Mouse (Mus musculus): ENCODE measurements around the gene Cnr1. TPM values are rescaled to one million over a fixed set of nuclear protein-coding genes. Genes with fewer than 3 reads are reported as not detected.

Gene Cnr1
- polyA plus RNA-seq, 1 experiment from 2014 or later = 12.0 TPM

DNA sequence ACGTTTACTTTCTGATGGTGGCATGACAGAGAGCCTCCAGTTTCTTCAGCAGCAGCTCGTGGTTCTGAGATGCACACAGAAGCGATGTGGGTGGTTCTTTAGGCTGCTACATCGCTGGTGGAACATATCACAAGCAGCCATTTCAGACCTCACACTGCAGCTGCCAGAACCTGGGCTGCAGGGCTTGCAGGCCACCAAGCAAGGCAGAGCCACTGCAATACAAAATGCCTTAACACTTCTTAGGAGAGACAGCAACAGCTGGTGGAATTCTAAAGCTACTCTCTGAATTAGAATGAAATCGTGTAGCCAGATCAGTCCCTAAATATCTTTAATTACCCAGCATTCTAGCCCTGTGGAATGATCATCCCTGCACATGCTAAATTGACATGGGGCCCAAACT, 3.6 kb upstream of the Cnr1 start:
- Histone ChIP-seq H3K4me3 (no peak overlapping the region), H3K27me3 (ENCODE audit: insufficient read depth, poor library complexity, severe bottlenecking) (peaks cover 57% of the 10 kb centered on the region), H3K27ac (no peak overlapping the region), H3K9me3 (no peaks in the 10 kb centered on the region), H3K36me3 (no peaks in the 10 kb centered on the region), H3K4me1 (replicated peaks) (peaks cover 21% of the 10 kb centered on the region)
- DNase-seq (ENCODE audit: low spot score) = no peak
- WGBS = 56% methylated on average over 5 of the region's 5 CpGs

DNA sequence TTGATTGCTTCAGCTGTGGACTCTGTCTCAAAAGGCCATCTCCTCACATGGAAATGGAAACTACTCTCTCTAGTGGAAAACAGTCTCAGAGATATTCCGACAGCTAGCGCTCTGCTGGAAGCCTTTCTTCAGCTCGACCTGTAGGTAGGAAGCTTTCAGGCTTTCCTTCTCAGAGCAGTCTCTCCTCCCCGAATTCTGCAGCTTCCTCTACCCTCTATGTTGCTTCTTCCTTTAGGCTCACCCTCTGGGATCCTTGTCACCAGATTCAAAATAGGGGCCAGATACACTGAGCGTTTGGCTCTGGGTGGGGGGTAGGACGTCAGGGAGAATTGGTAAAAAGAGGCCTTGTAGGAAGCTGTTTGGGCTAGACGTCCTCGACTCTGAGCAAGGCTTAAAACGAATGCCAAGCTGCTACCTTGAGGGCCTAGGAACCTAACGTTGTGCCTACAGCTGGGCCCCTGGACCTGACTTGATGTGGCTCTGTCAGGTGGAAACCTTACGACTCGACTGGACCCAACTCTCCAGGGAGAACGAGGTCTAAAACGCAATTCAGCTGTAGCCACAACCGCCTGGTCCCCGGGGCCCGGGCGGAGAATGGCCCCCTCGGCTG, 1.1 kb upstream of the Cnr1 start:
- no peak for DNase-seq (ENCODE audit: low spot score)
- Histone ChIP-seq H3K9me3 (no peaks in the 10 kb centered on the region), H3K27ac (peak overlapping the region; percentile 93), H3K36me3 (no peaks in the 10 kb centered on the region), H3K4me1 (replicated peaks) (peaks cover 21% of the 10 kb centered on the region), H3K4me3 (peak overlapping the region; percentile 73), H3K27me3 (ENCODE audit: insufficient read depth, poor library complexity, severe bottlenecking) (peaks cover 70% of the 10 kb centered on the region)
- WGBS = 2% methylated on average over 19 of the region's 19 CpGs

DNA sequence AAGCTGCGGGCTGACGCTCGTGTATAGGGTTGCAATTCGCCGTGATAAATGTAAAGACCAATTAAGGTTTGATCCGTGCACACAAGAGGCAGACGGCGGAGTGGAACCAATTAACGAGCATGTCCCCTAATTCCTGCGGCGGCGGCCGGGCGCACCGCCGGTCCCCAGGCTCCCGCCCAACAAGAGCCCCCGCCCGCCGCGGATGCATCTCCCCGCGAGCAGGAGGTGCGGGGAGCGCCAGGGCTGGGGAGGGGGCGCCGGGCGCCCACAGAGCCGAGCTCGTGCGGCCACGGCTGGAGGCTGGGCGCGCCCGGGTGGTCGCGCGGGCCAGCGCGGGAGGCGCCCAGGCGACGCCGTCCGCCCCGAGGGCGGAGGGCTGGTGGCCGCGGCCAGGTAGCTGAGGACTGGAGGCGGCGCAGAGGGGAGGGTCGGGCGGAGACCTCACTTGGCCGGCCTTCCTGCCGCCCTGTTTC, 596 bp upstream of the Cnr1 start:
- WGBS = under 1% methylated on average over 55 of the region's 55 CpGs

DNA sequence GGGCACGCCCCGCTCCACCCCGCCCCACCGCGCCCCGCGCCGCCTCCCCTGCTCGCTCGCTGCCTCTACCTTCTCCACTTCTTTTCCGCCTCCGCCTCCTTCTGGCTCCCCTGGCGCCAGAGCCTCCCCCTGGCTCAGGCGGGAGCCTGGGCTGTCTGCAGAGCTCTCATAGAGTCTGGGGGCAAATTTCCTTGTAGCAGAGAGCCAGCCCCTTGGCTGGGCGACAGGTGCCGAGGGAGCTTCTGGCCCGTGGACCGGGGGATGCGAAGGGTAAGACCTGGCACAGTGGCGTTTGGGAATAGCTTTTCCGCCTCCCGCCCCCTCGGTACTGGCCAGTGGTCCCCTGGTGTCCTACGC, 474 bp downstream of the Cnr1 start:
- peak overlapping the region; percentile 73 for H3K4me3 ChIP-seq
- peaks cover 66% of the 10 kb centered on the region for H3K27me3 ChIP-seq (ENCODE audit: insufficient read depth, poor library complexity, severe bottlenecking)
- H3K9me3 ChIP-seq = no peaks in the 10 kb centered on the region
- under 1% methylated on average over 23 of the region's 24 CpGs for WGBS
- DNase-seq (ENCODE audit: low spot score) = no peak
- peak overlapping the region; percentile 93 for H3K27ac ChIP-seq
- H3K4me1 ChIP-seq (replicated peaks) = peaks cover 21% of the 10 kb centered on the region
- H3K36me3 ChIP-seq = no peaks in the 10 kb centered on the region

More for the DNA sequence above, 596 bp upstream of the Cnr1 start:
- Histone ChIP-seq H3K9me3 (no peaks in the 10 kb centered on the region), H3K27me3 (ENCODE audit: insufficient read depth, poor library complexity, severe bottlenecking) (peaks cover 70% of the 10 kb centered on the region), H3K27ac (peak overlapping the region; percentile 93), H3K4me3 (peak overlapping the region; percentile 73), H3K36me3 (no peaks in the 10 kb centered on the region), H3K4me1 (replicated peaks) (peaks cover 21% of the 10 kb centered on the region)
- DNase-seq (ENCODE audit: low spot score) = peak; percentile 60

DNA sequence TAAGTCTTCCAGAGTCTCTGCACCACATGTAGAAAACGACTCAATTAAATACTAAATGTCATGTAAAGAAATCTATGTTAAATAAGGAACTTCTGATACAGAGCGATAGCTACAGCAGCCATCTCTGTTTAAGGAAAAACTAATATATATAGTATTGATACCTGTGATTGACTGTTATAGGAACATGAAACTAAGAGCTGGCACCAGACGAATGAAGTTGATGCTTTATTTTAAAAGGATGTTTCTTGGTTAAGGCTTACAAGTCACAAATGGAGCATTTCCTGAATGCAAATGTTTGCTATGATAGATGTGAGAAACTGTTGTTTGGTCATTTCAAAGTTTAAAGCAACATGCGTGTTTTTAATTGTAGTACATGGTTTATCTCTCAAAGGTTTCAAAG, 1.1 kb downstream of the Cnr1 start:
- H3K4me3 ChIP-seq = peak overlapping the region; percentile 73
- 55% methylated on average over 4 of the region's 4 CpGs for WGBS
- H3K36me3 ChIP-seq = no peaks in the 10 kb centered on the region
- H3K4me1 ChIP-seq (replicated peaks) = peaks cover 21% of the 10 kb centered on the region
- H3K9me3 ChIP-seq = no peaks in the 10 kb centered on the region
- peaks cover 62% of the 10 kb centered on the region for H3K27me3 ChIP-seq (ENCODE audit: insufficient read depth, poor library complexity, severe bottlenecking)
- peak overlapping the region; percentile 93; the same call in 1 of the 2 replicates for H3K27ac ChIP-seq
- DNase-seq (ENCODE audit: low spot score) = no peak

DNA sequence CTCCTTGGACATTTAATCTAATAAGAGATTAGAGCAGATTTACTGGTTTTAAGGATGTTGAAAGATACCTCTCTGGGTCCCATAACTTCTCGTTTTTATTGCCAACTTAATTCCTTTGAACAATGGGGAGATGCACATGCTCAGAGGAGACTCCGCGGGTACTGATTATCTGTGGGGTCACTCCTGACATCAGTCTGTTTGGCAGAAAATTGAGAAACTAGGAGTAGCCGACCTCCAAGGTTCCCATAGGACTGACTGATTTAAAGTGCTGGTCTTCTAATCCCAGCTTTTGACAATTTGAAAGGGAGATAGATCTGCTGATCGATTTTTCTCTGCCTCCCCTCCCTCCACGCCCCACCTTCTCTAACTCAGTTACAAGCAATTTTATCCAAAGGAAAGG, 1.6 kb downstream of the Cnr1 start:
- Histone ChIP-seq H3K36me3 (no peaks in the 10 kb centered on the region), H3K4me1 (replicated peaks) (peaks cover 21% of the 10 kb centered on the region), H3K27me3 (ENCODE audit: insufficient read depth, poor library complexity, severe bottlenecking) (peaks cover 58% of the 10 kb centered on the region), H3K4me3 (peak overlapping the region; percentile 73; the same call in 1 of the 2 replicates), H3K9me3 (no peaks in the 10 kb centered on the region), H3K27ac (no peak overlapping the region)
- no peak for DNase-seq (ENCODE audit: low spot score)
- WGBS = 58% methylated on average over 6 of the region's 6 CpGs

DNA sequence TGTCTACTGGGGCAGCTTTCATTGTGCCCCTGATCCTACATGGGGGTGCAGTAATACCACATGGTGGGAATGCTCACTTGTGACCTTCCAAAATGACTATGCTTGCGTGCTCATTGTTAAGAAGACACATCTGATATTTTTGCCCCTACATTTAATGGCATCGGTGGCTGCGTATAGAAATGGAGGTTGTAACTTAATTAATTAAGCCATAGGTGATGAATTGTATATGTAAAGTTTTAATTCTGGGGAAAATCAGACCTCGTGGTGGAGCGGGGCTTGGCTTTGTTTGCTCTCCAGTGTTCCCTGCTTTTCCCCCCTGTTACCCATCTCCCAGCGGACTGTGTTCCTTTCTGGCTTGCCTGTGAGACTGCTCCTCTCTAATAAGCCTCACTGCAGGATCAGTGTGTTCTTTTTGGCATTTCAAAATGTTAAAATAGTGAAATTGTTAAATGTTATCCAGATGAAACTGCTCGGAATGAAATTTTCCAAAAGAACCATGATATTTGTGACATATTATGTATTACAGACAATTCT, 2.4 kb downstream of the Cnr1 start:
- H3K27me3 ChIP-seq (ENCODE audit: insufficient read depth, poor library complexity, severe bottlenecking) = peaks cover 51% of the 10 kb centered on the region
- 0 out of 2 replicates have a peak overlapping the region, but pooled peaks have one; percentile 2 for H3K4me3 ChIP-seq
- 83% methylated on average over 7 of the region's 7 CpGs for WGBS
- H3K9me3 ChIP-seq = no peaks in the 10 kb centered on the region
- no peak overlapping the region for H3K27ac ChIP-seq
- peaks cover 21% of the 10 kb centered on the region for H3K4me1 ChIP-seq (replicated peaks)
- no peaks in the 10 kb centered on the region for H3K36me3 ChIP-seq
- no peak for DNase-seq (ENCODE audit: low spot score)

DNA sequence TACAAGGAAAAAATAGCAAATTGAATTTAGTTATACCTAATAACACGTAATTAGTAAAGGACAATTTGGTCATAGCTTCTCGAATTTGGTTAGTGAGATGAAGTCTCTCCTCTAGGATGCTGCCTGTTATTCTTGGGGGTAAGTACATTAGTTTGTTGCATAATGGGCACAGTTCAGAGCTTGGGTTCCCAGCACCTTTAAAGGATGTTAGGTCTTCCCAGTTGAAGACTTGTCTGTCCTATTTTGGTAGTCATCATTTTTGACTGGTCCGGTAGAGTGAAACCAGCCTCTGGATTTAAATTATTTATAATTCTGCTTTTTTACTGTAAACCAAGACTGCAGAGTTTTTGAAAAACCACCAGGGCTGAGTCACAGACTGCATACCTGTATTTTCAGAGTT, 3.3 kb downstream of the Cnr1 start:
- Histone ChIP-seq H3K9me3 (no peaks in the 10 kb centered on the region), H3K27ac (no peak overlapping the region), H3K4me1 (replicated peaks) (peaks cover 21% of the 10 kb centered on the region), H3K27me3 (ENCODE audit: insufficient read depth, poor library complexity, severe bottlenecking) (peaks cover 42% of the 10 kb centered on the region), H3K36me3 (no peaks in the 10 kb centered on the region), H3K4me3 (no peak overlapping the region)
- WGBS = 92% methylated on average over 3 of the region's 3 CpGs
- no peak for DNase-seq (ENCODE audit: low spot score)

DNA sequence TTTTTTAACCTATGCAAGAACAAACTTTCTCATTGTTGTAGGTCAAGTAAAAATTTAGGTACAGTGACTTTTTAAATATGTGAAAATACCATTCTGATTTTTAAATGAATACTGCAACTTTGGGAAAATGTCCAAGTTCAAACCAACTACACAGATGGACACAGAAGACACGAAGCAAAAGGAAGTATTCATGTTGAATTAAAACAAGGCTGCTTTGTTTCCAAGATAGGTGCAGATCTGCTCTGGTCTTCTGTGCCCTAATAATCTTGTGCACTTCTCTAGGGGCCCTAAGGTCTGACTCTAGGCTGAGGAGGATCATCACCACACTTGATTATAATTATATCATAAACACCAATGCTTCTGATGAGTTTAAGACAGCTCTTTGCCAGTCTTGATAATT, 4.1 kb downstream of the Cnr1 start:
- DNase-seq (ENCODE audit: low spot score) = no peak
- no peak overlapping the region for H3K4me3 ChIP-seq
- no peaks in the 10 kb centered on the region for H3K9me3 ChIP-seq
- H3K36me3 ChIP-seq = no peaks in the 10 kb centered on the region
- H3K27ac ChIP-seq = no peak overlapping the region
- peaks cover 34% of the 10 kb centered on the region for H3K27me3 ChIP-seq (ENCODE audit: insufficient read depth, poor library complexity, severe bottlenecking)
- H3K4me1 ChIP-seq (replicated peaks) = peaks cover 17% of the 10 kb centered on the region
- WGBS = 70% methylated on average over 1 of the region's 1 CpGs

DNA sequence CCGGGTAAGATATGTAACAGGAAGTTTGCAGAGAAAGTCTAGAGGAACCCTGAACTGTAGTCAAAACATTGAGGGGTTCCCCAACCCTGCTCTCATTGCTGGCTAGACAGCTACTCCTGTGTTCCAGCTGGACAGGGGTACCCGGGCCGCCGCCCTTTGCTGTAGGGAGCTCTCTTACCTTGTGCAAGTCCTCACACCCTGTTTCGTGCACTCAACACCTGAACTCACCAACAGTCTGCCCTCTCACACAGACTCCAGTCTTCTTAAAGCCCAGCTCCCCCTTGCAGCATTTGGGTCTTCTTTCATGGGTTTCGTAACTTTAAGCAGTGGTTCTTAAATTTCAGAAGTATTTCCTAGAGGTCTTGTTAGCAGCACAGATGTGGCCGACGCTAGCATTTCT, 7.0 kb downstream of the Cnr1 start:
- Histone ChIP-seq H3K9me3 (no peaks in the 10 kb centered on the region), H3K4me3 (no peak overlapping the region), H3K4me1 (replicated peaks) (no peaks in the 10 kb centered on the region), H3K27me3 (ENCODE audit: insufficient read depth, poor library complexity, severe bottlenecking) (peaks cover 7% of the 10 kb centered on the region), H3K27ac (no peak overlapping the region), H3K36me3 (no peaks in the 10 kb centered on the region)
- WGBS = 86% methylated on average over 8 of the region's 8 CpGs
- no peak for DNase-seq (ENCODE audit: low spot score)

DNA sequence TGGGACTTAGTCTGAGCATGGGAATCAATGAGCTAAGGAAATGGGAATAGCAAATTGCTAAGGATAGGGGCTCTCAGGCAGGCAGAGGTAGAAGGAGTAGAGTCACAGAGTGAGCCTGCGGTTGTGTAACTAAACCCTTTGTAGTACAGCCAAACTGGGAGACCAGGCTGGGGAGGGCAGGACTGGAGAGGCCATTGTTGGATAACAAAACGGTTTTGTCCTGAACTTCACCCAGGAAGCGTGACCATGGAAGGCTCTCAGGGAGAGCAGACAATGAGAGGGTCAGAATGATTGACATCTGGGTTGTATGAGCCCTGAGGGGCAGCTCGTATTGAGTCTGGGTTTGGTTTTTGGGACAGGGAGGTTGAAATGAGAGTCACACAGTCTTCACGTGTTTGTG, 17.2 kb downstream of the Cnr1 start:
- WGBS = 19% methylated on average over 5 of the region's 5 CpGs
- DNase-seq (ENCODE audit: low spot score) = peak; percentile 61
- H3K36me3 ChIP-seq = peaks cover 13% of the 10 kb centered on the region

DNA sequence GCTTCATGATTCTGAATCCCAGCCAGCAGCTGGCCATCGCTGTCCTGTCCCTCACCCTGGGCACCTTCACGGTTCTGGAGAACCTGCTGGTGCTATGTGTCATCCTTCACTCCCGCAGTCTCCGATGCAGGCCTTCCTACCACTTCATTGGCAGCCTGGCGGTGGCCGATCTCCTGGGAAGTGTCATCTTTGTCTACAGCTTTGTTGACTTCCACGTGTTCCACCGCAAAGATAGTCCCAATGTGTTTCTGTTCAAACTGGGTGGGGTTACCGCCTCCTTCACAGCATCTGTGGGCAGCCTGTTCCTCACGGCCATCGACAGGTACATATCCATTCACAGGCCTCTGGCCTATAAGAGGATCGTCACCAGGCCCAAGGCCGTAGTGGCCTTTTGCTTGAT, 19.5 kb downstream of the Cnr1 start:
- Histone ChIP-seq H3K4me1 (replicated peaks) (peaks cover 23% of the 10 kb centered on the region), H3K27me3 (ENCODE audit: insufficient read depth, poor library complexity, severe bottlenecking) (peaks cover 12% of the 10 kb centered on the region), H3K4me3 (no peak overlapping the region), H3K36me3 (peaks cover 13% of the 10 kb centered on the region), H3K9me3 (no peaks in the 10 kb centered on the region), H3K27ac (no peak overlapping the region)
- WGBS = 94% methylated on average over 13 of the region's 13 CpGs
- DNase-seq (ENCODE audit: low spot score) = no peak

More for the DNA sequence above, 17.2 kb downstream of the Cnr1 start:
- Histone ChIP-seq H3K9me3 (no peaks in the 10 kb centered on the region), H3K27ac (no peak overlapping the region), H3K4me3 (no peak overlapping the region), H3K27me3 (ENCODE audit: insufficient read depth, poor library complexity, severe bottlenecking) (peaks cover 12% of the 10 kb centered on the region), H3K4me1 (replicated peaks) (peaks cover 18% of the 10 kb centered on the region)

DNA sequence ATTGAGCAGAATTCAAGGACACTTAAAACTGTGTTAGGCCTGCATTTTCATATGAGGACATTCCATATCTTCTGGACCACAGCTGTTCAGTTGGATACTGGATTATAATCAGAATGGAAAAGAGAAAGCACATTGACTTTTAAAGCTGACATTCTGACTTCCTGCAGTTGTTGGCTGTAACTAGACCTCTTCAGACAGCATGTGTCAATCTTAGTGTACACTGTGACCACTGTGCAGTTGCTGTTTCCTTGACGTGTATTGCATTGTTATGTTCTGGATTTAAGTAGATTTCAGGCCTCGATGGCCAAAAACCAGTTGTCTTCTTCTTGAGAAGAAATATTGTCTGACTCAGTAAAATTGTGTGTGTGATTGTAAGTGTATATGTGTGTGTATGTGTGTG, 21.3 kb downstream of the Cnr1 start:
- Histone ChIP-seq H3K36me3 (peaks cover 13% of the 10 kb centered on the region), H3K27me3 (ENCODE audit: insufficient read depth, poor library complexity, severe bottlenecking) (peaks cover 3% of the 10 kb centered on the region)
- 91% methylated on average over 2 of the region's 2 CpGs for WGBS

More for the DNA sequence above, 21.3 kb downstream of the Cnr1 start:
- Histone ChIP-seq H3K9me3 (no peaks in the 10 kb centered on the region), H3K27ac (no peak overlapping the region), H3K4me1 (replicated peaks) (peaks cover 20% of the 10 kb centered on the region), H3K4me3 (no peak overlapping the region)
- DNase-seq (ENCODE audit: low spot score) = no peak

Measured in hindbrain, embryonic 10.5 days (tissue).